8 mouse cellular contexts compared by ENCODE assay signal in genomic region chr1:191574871-191575457, GRCm38 (mm10). TPM values are rescaled to one million over a fixed set of nuclear protein-coding genes. Genes with fewer than 3 reads are reported as not detected.
DNase-seq lines count a peak whose midpoint lies in the region; ATAC-seq lines count a peak whose summit lies in the region.

No protein-coding gene starts in this region.

- ATAC-seq in heart, embryonic 12.5 days (ENCODE audit: insufficient number of reproducible peaks, low FRiP score), result peak; percentile 28
- peak; percentile 36; the same call in 1 of the 2 replicates for ATAC-seq in embryonic facial prominence, embryonic 15.5 days (ENCODE audit: insufficient number of reproducible peaks, low FRiP score, low TSS enrichment, low read depth)
- peak; percentile 45 for ATAC-seq in intestine, embryonic 14.5 days (replicated peaks; ENCODE audit: low FRiP score, low TSS enrichment, low read depth)
- ATAC-seq in liver, embryonic 16.5 days (ENCODE audit: low read depth), result peak; percentile 6
- peak; percentile 24 for ATAC-seq in neural tube, embryonic 13.5 days (ENCODE audit: low read depth)

- H3K27me3 ChIP-seq in heart, embryonic 12.5 days (replicated peaks), result no peaks in the 10 kb centered on the region
- H3K27me3 ChIP-seq in embryonic facial prominence, embryonic 15.5 days, result no peaks in the 10 kb centered on the region
- no peaks in the 10 kb centered on the region for H3K27me3 ChIP-seq in intestine, embryonic 14.5 days (replicated peaks; ENCODE audit: control insufficient read depth, insufficient read depth, low read length)
- H3K27me3 ChIP-seq in liver, embryonic 16.5 days (ENCODE audit: control insufficient read depth, insufficient read depth, low read depth, low read length), result no peaks in the 10 kb centered on the region
- no peaks in the 10 kb centered on the region for H3K27me3 ChIP-seq in neural tube, embryonic 13.5 days

- peak overlapping the region; percentile 78 for H3K9ac ChIP-seq in heart, embryonic 12.5 days
- peak overlapping the region; percentile 78 for H3K9ac ChIP-seq in embryonic facial prominence, embryonic 15.5 days
- H3K9ac ChIP-seq in intestine, embryonic 14.5 days (ENCODE audit: low read length), result peak overlapping the region; percentile 91
- peak overlapping the region; percentile 67 for H3K9ac ChIP-seq in liver, embryonic 16.5 days (ENCODE audit: low read depth, low read length)
- peak overlapping the region; percentile 68 for H3K9ac ChIP-seq in neural tube, embryonic 13.5 days

- DNase-seq in heart, postnatal 25 days (ENCODE audit: low spot score), result no peak
- peak; percentile 82 for DNase-seq in MN1 (ENCODE audit: low spot score)
- DNase-seq in intestine, embryonic 14.5 days (ENCODE audit: low spot score), result peak; percentile 93
- DNase-seq in cerebellum, adult 9-11 months, result no peak

- peak overlapping the region; percentile 77 for H3K4me2 ChIP-seq in heart, embryonic 12.5 days
- peak overlapping the region; percentile 69 for H3K4me2 ChIP-seq in embryonic facial prominence, embryonic 15.5 days (replicated peaks)
- peak overlapping the region; percentile 66 for H3K4me2 ChIP-seq in intestine, embryonic 14.5 days (ENCODE audit: low read length)
- peak overlapping the region; percentile 81 for H3K4me2 ChIP-seq in liver, embryonic 16.5 days (ENCODE audit: low read depth, low read length)
- peak overlapping the region; percentile 92 for H3K4me2 ChIP-seq in neural tube, embryonic 13.5 days

- peaks cover 14% of the 10 kb centered on the region for H3K36me3 ChIP-seq in heart, embryonic 12.5 days
- peaks cover 4% of the 10 kb centered on the region; the same call in 1 of the 2 replicates for H3K36me3 ChIP-seq in embryonic facial prominence, embryonic 15.5 days
- 0 out of 2 replicates have a peak, but pooled peaks cover 2% of the 10 kb centered on the region for H3K36me3 ChIP-seq in intestine, embryonic 14.5 days (ENCODE audit: control insufficient read depth, insufficient read depth, low read length)
- no peaks in the 10 kb centered on the region; the same call in 1 of the 2 replicates for H3K36me3 ChIP-seq in liver, embryonic 16.5 days (ENCODE audit: control insufficient read depth, insufficient read depth)
- H3K36me3 ChIP-seq in neural tube, embryonic 13.5 days, result 0 out of 2 replicates have a peak, but pooled peaks cover 6% of the 10 kb centered on the region

- H3K4me3 ChIP-seq in heart, embryonic 12.5 days, result peak overlapping the region; percentile 67
- H3K4me3 ChIP-seq in embryonic facial prominence, embryonic 15.5 days (replicated peaks), result peak overlapping the region; percentile 91
- H3K4me3 ChIP-seq in intestine, embryonic 14.5 days (ENCODE audit: low read depth, low read length), result peak overlapping the region; percentile 98
- H3K4me3 ChIP-seq in liver, embryonic 16.5 days (ENCODE audit: low read depth, low read length), result peak overlapping the region; percentile 77
- peak overlapping the region; percentile 83 for H3K4me3 ChIP-seq in neural tube, embryonic 13.5 days

- peak overlapping the region; percentile 87 for H3K27ac ChIP-seq in heart, embryonic 12.5 days (ENCODE audit: poor library complexity, severe bottlenecking)
- peak overlapping the region; percentile 94 for H3K27ac ChIP-seq in embryonic facial prominence, embryonic 15.5 days (replicated peaks)
- H3K27ac ChIP-seq in intestine, embryonic 14.5 days (ENCODE audit: low read depth), result peak overlapping the region; percentile 96
- H3K27ac ChIP-seq in liver, embryonic 16.5 days (ENCODE audit: low read length), result peak overlapping the region; percentile 61
- H3K27ac ChIP-seq in neural tube, embryonic 13.5 days (replicated peaks), result peak overlapping the region; percentile 76

- intact Hi-C loops in heart, postnatal 25 days (cut with DNase I), result loop anchor here (5.0 kb wide), 1 partner anchor 517 kb away; the partner anchor contains the start of gene Traf5

- WGBS in heart, embryonic 12.5 days, result under 1% methylated on average over 52 of the region's 52 CpGs
- under 1% methylated on average over 52 of the region's 52 CpGs for WGBS in embryonic facial prominence, embryonic 15.5 days
- under 1% methylated on average over 52 of the region's 52 CpGs for WGBS in intestine, embryonic 14.5 days
- WGBS in liver, embryonic 16.5 days (ENCODE audit: insufficient replicate concordance), result under 1% methylated on average over 51 of the region's 52 CpGs
- WGBS in neural tube, embryonic 13.5 days, result under 1% methylated on average over 52 of the region's 52 CpGs

- peaks cover 20% of the 10 kb centered on the region for H3K4me1 ChIP-seq in heart, embryonic 12.5 days (replicated peaks)
- H3K4me1 ChIP-seq in embryonic facial prominence, embryonic 15.5 days, result peaks cover 24% of the 10 kb centered on the region
- H3K4me1 ChIP-seq in intestine, embryonic 14.5 days (replicated peaks; ENCODE audit: control insufficient read depth, insufficient read depth, low read length), result peaks cover 18% of the 10 kb centered on the region; the same call in 1 of the 2 replicates
- H3K4me1 ChIP-seq in liver, embryonic 16.5 days (ENCODE audit: control insufficient read depth, low read depth, low read length), result peaks cover 21% of the 10 kb centered on the region
- peaks cover 37% of the 10 kb centered on the region for H3K4me1 ChIP-seq in neural tube, embryonic 13.5 days (replicated peaks)

- H3K9me3 ChIP-seq in heart, embryonic 12.5 days (replicated peaks), result no peaks in the 10 kb centered on the region
- H3K9me3 ChIP-seq in embryonic facial prominence, embryonic 15.5 days (replicated peaks), result no peaks in the 10 kb centered on the region
- 0 out of 2 replicates have a peak, but pooled peaks cover 3% of the 10 kb centered on the region for H3K9me3 ChIP-seq in intestine, embryonic 14.5 days (ENCODE audit: control insufficient read depth, low read length)
- H3K9me3 ChIP-seq in liver, embryonic 16.5 days (replicated peaks; ENCODE audit: control insufficient read depth, low read length), result no peaks in the 10 kb centered on the region
- no peaks in the 10 kb centered on the region for H3K9me3 ChIP-seq in neural tube, embryonic 13.5 days

RNA-seq across cellular contexts. Expression of gene Dtl, which starts 0.4 kb away (rescaled TPM):
- 40.3 and 43.3 TPM in 2 replicates for polyA plus RNA-seq in heart, embryonic 12.5 days (2016; fragmentation: Nextera tagmentation; extraction: Ambion mirVana)
- under 1 TPM; 0.31 TPM for total RNA-seq in heart, postnatal 25 days (2021)
- polyA plus RNA-seq in embryonic facial prominence, embryonic 15.5 days (2015; fragmentation: Nextera tagmentation; extraction: Ambion mirVana), result 41.8 and 45.0 TPM in 2 replicates
- polyA plus RNA-seq in intestine, embryonic 14.5 days (2014; fragmentation: Nextera tagmentation; extraction: Ambion mirVana), result 53.0 and 59.2 TPM in 2 replicates
- polyA plus RNA-seq in liver, embryonic 16.5 days (2015; fragmentation: Nextera tagmentation; extraction: Ambion mirVana), result 25.5 and 28.5 TPM in 2 replicates
- polyA plus RNA-seq in neural tube, embryonic 13.5 days (2015; fragmentation: Nextera tagmentation; extraction: Ambion mirVana), result 6.5 and 12.0 TPM in 2 replicates

RNA-seq across cellular contexts. Expression of gene Ints7, which starts 0.5 kb away (rescaled TPM):
- 48.8 and 51.8 TPM in 2 replicates for polyA plus RNA-seq in heart, embryonic 12.5 days (2016; fragmentation: Nextera tagmentation; extraction: Ambion mirVana)
- total RNA-seq in heart, postnatal 25 days (2021), result 10 to 100 TPM; 12.4 to 13.2 TPM
- 47.7 and 48.1 TPM in 2 replicates for polyA plus RNA-seq in embryonic facial prominence, embryonic 15.5 days (2015; fragmentation: Nextera tagmentation; extraction: Ambion mirVana)
- polyA plus RNA-seq in intestine, embryonic 14.5 days (2014; fragmentation: Nextera tagmentation; extraction: Ambion mirVana), result 51.7 and 61.6 TPM in 2 replicates
- polyA plus RNA-seq in liver, embryonic 16.5 days (2015; fragmentation: Nextera tagmentation; extraction: Ambion mirVana), result 17.3 and 18.9 TPM in 2 replicates
- 38.9 and 40.1 TPM in 2 replicates for polyA plus RNA-seq in neural tube, embryonic 13.5 days (2015; fragmentation: Nextera tagmentation; extraction: Ambion mirVana)

Comparison
In these comparisons a context has a peak if more than half of its experiments do, and no peak if none do; other contexts are left out.
1. DNase-seq: peak in MN1 (single experiment) and intestine, embryonic 14.5 days (single experiment); none in heart, postnatal 25 days (single experiment) and cerebellum, adult 9-11 months (single experiment).
2. Peak in every context shown above with its lines, with median percentiles within 50 percentile points of each other: ATAC-seq, H3K27ac ChIP-seq, H3K4me2 ChIP-seq, H3K4me3 ChIP-seq and H3K9ac ChIP-seq.